Mouse (Mus musculus): ENCODE data around the gene Smim8. TPM values are rescaled to one million over a fixed set of nuclear protein-coding genes. Genes with fewer than 3 reads are reported as not detected.

The Smim8 gene
- total and polyA plus RNA-seq, 3 experiments, result 20.4 to 62.5 (median 28.8) TPM

- Histone ChIP-seq H3K9me3 (replicated peaks; ENCODE audit: low read length) (no peaks in the 10 kb centered on the region), H3K4me3 (replicated peaks in 1 of 3; ENCODE audit: low read depth in 2 of 3, low read length in 2 of 3, poor library complexity in 1 of 3) (no peak overlapping the region), H3K4me1 (ENCODE audit: control insufficient read depth in 1 of 2, insufficient read depth in 2 of 2) (peaks cover 0 to 7% of the 10 kb centered on the region in 2 experiments; a peak in 3 of 4 replicates), H3K27me3 (replicated peaks) (no peaks in the 10 kb centered on the region), H3K27ac (ENCODE audit: insufficient read depth, low read depth) (no peak overlapping the region), H3K4me2 (ENCODE audit: insufficient read depth, low read depth, poor library complexity, severe bottlenecking) (no peak overlapping the region), H3K36me3 (replicated peaks in 1 of 2; ENCODE audit: control insufficient read depth in 1 of 2, insufficient read depth in 1 of 2, low read length in 1 of 2) (peaks cover 0 to 6% of the 10 kb centered on the region in 2 experiments), H3K79me2 (replicated peaks; ENCODE audit: control insufficient read depth, extremely low read depth, insufficient read depth, poor library complexity, severe bottlenecking) (no peaks in the 10 kb centered on the region), H3K9ac (ENCODE audit: insufficient read depth, low read depth) (no peak overlapping the region)
- TF ChIP-seq MAFK (IDR thresholded peaks at IDR 0.05; ENCODE audit: insufficient replicate concordance, low read length) (no peak), POLR2AphosphoS2 (IDR thresholded peaks at IDR 0.05; ENCODE audit: low read depth, low read length) (no peak), MAZ (IDR thresholded peaks at IDR 0.05; ENCODE audit: low read depth, low read length) (no peak), CHD2 (IDR thresholded peaks at IDR 0.05; ENCODE audit: low read length) (no peak), JUND (conservative IDR thresholded peaks at IDR 0.05; ENCODE audit: low read depth, low read length) (no peak), USF2 (conservative IDR thresholded peaks at IDR 0.05; ENCODE audit: low read depth, low read length) (no peak), MXI1 (IDR thresholded peaks at IDR 0.05; ENCODE audit: low read depth, low read length) (no peak), PAX5 (IDR thresholded peaks at IDR 0.05; ENCODE audit: low read length) (no peak), EP300 (IDR thresholded peaks at IDR 0.05; ENCODE audit: low read length) (no peak), MAX (IDR thresholded peaks at IDR 0.05; ENCODE audit: low read length) (no peak), ZC3H11A (IDR thresholded peaks at IDR 0.05; ENCODE audit: low read depth, low read length) (no peak), BHLHE40 (IDR thresholded peaks at IDR 0.05; ENCODE audit: low read depth, low read length) (no peak), JUN (IDR thresholded peaks at IDR 0.05; ENCODE audit: insufficient read depth, low read depth, low read length) (no peak), ZNF384 (IDR thresholded peaks at IDR 0.05; ENCODE audit: low read depth, low read length) (no peak), IRF4 (IDR thresholded peaks at IDR 0.05; ENCODE audit: low read depth, low read length) (no peak), HCFC1 (IDR thresholded peaks at IDR 0.05; ENCODE audit: low read depth, low read length) (no peak)
- DNase-seq (ENCODE audit: extremely low read depth), result no peak
- dilution Hi-C loops (cut with MboI; ENCODE audit: extremely low pct_ligation_motif_present, extremely low pct_unique_long_range_greater_than_20kb, low sequenced_read_pairs) (no loop called here), in situ Hi-C loops (cut with MboI; ENCODE audit: low pct_ligation_motif_present, low pct_unique_long_range_greater_than_20kb, low sequenced_read_pairs) (no loop called here)
Measured at GRCm38 (mm10) chr4:34798005-34798404, 19.8 kb upstream of the Smim8 start.

GRCm38 (mm10) chr4:34797294-34797983 lies 19.2 kb upstream of the Smim8 start:
- dilution Hi-C loops (cut with MboI; ENCODE audit: extremely low pct_ligation_motif_present, extremely low pct_unique_long_range_greater_than_20kb, low sequenced_read_pairs), result no loop called here
- H3K36me3 ChIP-seq (replicated peaks in 1 of 2; ENCODE audit: control insufficient read depth in 1 of 2, insufficient read depth in 1 of 2, low read length in 1 of 2), result peaks cover 0 to 6% of the 10 kb centered on the region in 2 experiments
- no peaks in the 10 kb centered on the region for H3K27me3 ChIP-seq (replicated peaks)
- TF ChIP-seq ETS1 (conservative IDR thresholded peaks at IDR 0.05; ENCODE audit: low read depth, low read length) (no peak), UBTF (IDR thresholded peaks at IDR 0.05; ENCODE audit: low read depth, low read length) (no peak), USF1 (IDR thresholded peaks at IDR 0.05; ENCODE audit: low read depth, low read length) (no peak), SMC3 (IDR thresholded peaks at IDR 0.05; ENCODE audit: low read depth, low read length) (no peak), MEF2A (IDR thresholded peaks at IDR 0.05; ENCODE audit: borderline replicate concordance, low read depth, low read length) (no peak), TCF12 (IDR thresholded peaks at IDR 0.05; ENCODE audit: low read depth, low read length) (no peak), E2F4 (IDR thresholded peaks at IDR 0.05; ENCODE audit: insufficient replicate concordance, low read depth, low read length) (no peak), SIN3A (IDR thresholded peaks at IDR 0.05; ENCODE audit: low read length) (no peak), RAD21 (IDR thresholded peaks at IDR 0.05; ENCODE audit: low read depth, low read length) (no peak), GABPA (IDR thresholded peaks at IDR 0.05; ENCODE audit: insufficient replicate concordance, low read depth, low read length) (no peak), MYC (IDR thresholded peaks at IDR 0.05; ENCODE audit: low read depth, low read length) (no peak), ELF1 (IDR thresholded peaks at IDR 0.05; ENCODE audit: low read depth, low read length) (no peak), JUND (conservative IDR thresholded peaks at IDR 0.05; ENCODE audit: low read depth, low read length) (no peak)
- no peaks in the 10 kb centered on the region for H3K79me2 ChIP-seq (replicated peaks; ENCODE audit: control insufficient read depth, extremely low read depth, insufficient read depth, poor library complexity, severe bottlenecking)
- no peak overlapping the region for H3K4me2 ChIP-seq (ENCODE audit: insufficient read depth, low read depth, poor library complexity, severe bottlenecking)
- no peak overlapping the region for H3K27ac ChIP-seq (ENCODE audit: insufficient read depth, low read depth)
- H3K9me3 ChIP-seq (replicated peaks; ENCODE audit: low read length), result no peaks in the 10 kb centered on the region
- no peak overlapping the region for H3K4me3 ChIP-seq (replicated peaks in 1 of 3; ENCODE audit: low read depth in 2 of 3, low read length in 2 of 3, poor library complexity in 1 of 3)
- H3K9ac ChIP-seq (ENCODE audit: insufficient read depth, low read depth), result no peak overlapping the region
- peaks cover 0 to 4% of the 10 kb centered on the region in 2 experiments; a peak in 3 of 4 replicates for H3K4me1 ChIP-seq (ENCODE audit: control insufficient read depth in 1 of 2, insufficient read depth in 2 of 2)
- in situ Hi-C loops (cut with MboI; ENCODE audit: low pct_ligation_motif_present, low pct_unique_long_range_greater_than_20kb, low sequenced_read_pairs), result no loop called here
- DNase-seq (ENCODE audit: extremely low read depth), result no peak

Data from CH12.LX (cell line).